Mouse (Mus musculus) embryonic facial prominence, embryonic 15.5 days (tissue): ENCODE results near the gene Alx3. TPM values are rescaled to one million over a fixed set of nuclear protein-coding genes. Genes with fewer than 3 reads are reported as not detected.

ENCODE experiments used
- ATAC-seq: fragments of 200-750 bp; cut with Nextera tagmentation; 2 replicates; pipeline ENCODE4 v1.8.0; 2017; ENCODE audit warnings: low read depth, moderate TSS enrichment; ENCODE audit not compliant: insufficient number of reproducible peaks, low FRiP score, low TSS enrichment
- H3K27ac ChIP-seq: fragments of 300-500 bp; sonication (generic); replicated peaks from 2 replicates; pipeline ENCODE4 v1.5.1; 2015; ENCODE audit warnings: mild to moderate bottlenecking, inconsistent platforms
- H3K27me3 ChIP-seq: fragments of 300-500 bp; sonication (generic); 2 replicates; pipeline ENCODE4 v1.6.1; 2015; ENCODE audit warnings: inconsistent platforms
- H3K36me3 ChIP-seq: fragments of 300-500 bp; sonication (generic); 2 replicates; pipeline ENCODE4 v1.6.1; 2015; ENCODE audit warnings: mild to moderate bottlenecking, inconsistent platforms
- H3K4me1 ChIP-seq: fragments of 300-500 bp; sonication (generic); 2 replicates; pipeline ENCODE4 v1.6.1; 2015; ENCODE audit warnings: inconsistent platforms
- H3K4me2 ChIP-seq: fragments of 300-500 bp; sonication (generic); replicated peaks from 2 replicates; pipeline ENCODE4 v1.6.1; 2015; ENCODE audit warnings: mild to moderate bottlenecking, inconsistent platforms
- H3K4me3 ChIP-seq: fragments of 300-500 bp; sonication (generic); replicated peaks from 2 replicates; pipeline ENCODE4 v1.5.1; 2015; ENCODE audit warnings: mild to moderate bottlenecking, inconsistent platforms
- H3K9ac ChIP-seq: fragments of 300-500 bp; sonication (generic); 2 replicates; pipeline ENCODE4 v1.6.1; 2015; ENCODE audit warnings: inconsistent platforms
- H3K9me3 ChIP-seq: fragments of 300-500 bp; sonication (generic); replicated peaks from 2 replicates; pipeline ENCODE4 v1.6.1; 2016; ENCODE audit warnings: inconsistent platforms
- WGBS: fragments of 180-500 bp; shearing (Covaris S2); methylation state at CpG from one replicate; pipeline ENCODE4 v1.1.7; 2015; 5-methylcytosine and 5-hydroxymethylcytosine counted together
- polyA plus RNA-seq: library from polyadenylated mRNA; unstranded; fragments of >200 nt; fragmentation: Nextera tagmentation; extraction: Ambion mirVana; gene quantifications from 2 replicates; pipeline ENCODE4 v1.2.1, GENCODE M21; 2015

Alx3 gene
- polyA plus RNA-seq, 1 experiment from 2014 or later = 20.1 TPM

GRCm38 (mm10) chr3:107626751-107627150 lies 31.9 kb downstream of the Alx3 start:
- ATAC-seq = no peak
- H3K36me3 ChIP-seq = peaks cover 63% of the 10 kb centered on the region
- H3K9ac ChIP-seq = no peak overlapping the region
- no peak overlapping the region for H3K27ac ChIP-seq
- H3K4me2 ChIP-seq = no peak overlapping the region
- no peak overlapping the region for H3K4me3 ChIP-seq
- no peaks in the 10 kb centered on the region for H3K9me3 ChIP-seq
- H3K27me3 ChIP-seq = no peaks in the 10 kb centered on the region
- WGBS = 96% methylated on average over 8 of the region's 8 CpGs
- peaks cover 7% of the 10 kb centered on the region for H3K4me1 ChIP-seq

- H3K4me3 ChIP-seq = no peak overlapping the region
- ATAC-seq = no peak
- no peak overlapping the region for H3K4me2 ChIP-seq
- H3K36me3 ChIP-seq = peaks cover 54% of the 10 kb centered on the region
- H3K27me3 ChIP-seq = no peaks in the 10 kb centered on the region
- no peaks in the 10 kb centered on the region for H3K9me3 ChIP-seq
- no peak overlapping the region for H3K9ac ChIP-seq
- H3K4me1 ChIP-seq = peaks cover 7% of the 10 kb centered on the region
- WGBS = 89% methylated on average over 7 of the region's 7 CpGs
- H3K27ac ChIP-seq = no peak overlapping the region
Measured at GRCm38 (mm10) chr3:107627641-107628040, 32.8 kb downstream of the Alx3 start.

GRCm38 (mm10) chr3:107628551-107628950 lies 33.7 kb downstream of the Alx3 start:
- Histone ChIP-seq H3K36me3 (peaks cover 45% of the 10 kb centered on the region), H3K9ac (no peak overlapping the region), H3K9me3 (no peaks in the 10 kb centered on the region), H3K4me3 (no peak overlapping the region), H3K27ac (no peak overlapping the region), H3K4me2 (no peak overlapping the region), H3K4me1 (peaks cover 7% of the 10 kb centered on the region), H3K27me3 (no peaks in the 10 kb centered on the region)
- 85% methylated on average over 2 of the region's 2 CpGs for WGBS
- ATAC-seq = no peak

GRCm38 (mm10) chr3:107629411-107629810 lies 34.6 kb downstream of the Alx3 start:
- no peaks in the 10 kb centered on the region for H3K9me3 ChIP-seq
- WGBS = 88% methylated on average over 4 of the region's 4 CpGs
- H3K4me1 ChIP-seq = peaks cover 7% of the 10 kb centered on the region
- peaks cover 36% of the 10 kb centered on the region for H3K36me3 ChIP-seq
- no peaks in the 10 kb centered on the region for H3K27me3 ChIP-seq
- H3K4me3 ChIP-seq = no peak overlapping the region
- H3K4me2 ChIP-seq = no peak overlapping the region
- H3K9ac ChIP-seq = no peak overlapping the region
- H3K27ac ChIP-seq = no peak overlapping the region
- ATAC-seq = no peak

- no peaks in the 10 kb centered on the region for H3K9me3 ChIP-seq
- peaks cover 7% of the 10 kb centered on the region for H3K4me1 ChIP-seq
- H3K9ac ChIP-seq = peak within 1 kb of the TSS; percentile 94
- peak within 1 kb of the TSS; percentile 83 for H3K4me2 ChIP-seq
- peak within 1 kb of the TSS; percentile 95 for H3K27ac ChIP-seq
- H3K4me3 ChIP-seq = peak within 1 kb of the TSS; percentile 99
- peak; percentile 80 for ATAC-seq
- under 1% methylated on average over 48 of the region's 48 CpGs for WGBS
- no peaks in the 10 kb centered on the region for H3K27me3 ChIP-seq
- peaks cover 22% of the 10 kb centered on the region for H3K36me3 ChIP-seq
Measured at GRCm38 (mm10) chr3:107630682-107631522, 36.1 kb downstream of the Alx3 start, which contains the start of gene Gm10961. Gm10961 (plus strand) TSS chr3:107631322.

GRCm38 (mm10) chr3:107631523-107631958 lies 36.7 kb downstream of the Alx3 start, which contains the start of gene Strip1:
Strip1 (minus strand) TSS chr3:107631694.
- Histone ChIP-seq H3K36me3 (peaks cover 15% of the 10 kb centered on the region; the same call in 1 of the 2 replicates), H3K9ac (peak within 1 kb of the TSS; percentile 94), H3K27me3 (no peaks in the 10 kb centered on the region), H3K4me1 (peaks cover 7% of the 10 kb centered on the region), H3K4me3 (peak within 1 kb of the TSS; percentile 99), H3K9me3 (no peaks in the 10 kb centered on the region), H3K4me2 (peak within 1 kb of the TSS; percentile 83), H3K27ac (peak within 1 kb of the TSS; percentile 95)
- WGBS = under 1% methylated on average over 35 of the region's 35 CpGs
- peak; percentile 96 for ATAC-seq

- H3K4me2 ChIP-seq = no peak overlapping the region
- ATAC-seq = no peak
- 92% methylated on average over 4 of the region's 4 CpGs for WGBS
Measured at GRCm38 (mm10) chr3:107632786-107633185, 38.0 kb downstream of the Alx3 start.

GRCm38 (mm10) chr3:107633906-107634305 lies 39.1 kb downstream of the Alx3 start:
- Histone ChIP-seq H3K9ac (no peak overlapping the region), H3K4me3 (no peak overlapping the region), H3K4me1 (peaks cover 7% of the 10 kb centered on the region), H3K27ac (no peak overlapping the region), H3K4me2 (no peak overlapping the region), H3K36me3 (0 out of 2 replicates have a peak, but pooled peaks cover 4% of the 10 kb centered on the region), H3K27me3 (no peaks in the 10 kb centered on the region), H3K9me3 (no peaks in the 10 kb centered on the region)
- WGBS = 89% methylated on average over 9 of the region's 9 CpGs
- no peak for ATAC-seq

More at GRCm38 (mm10) chr3:107632786-107633185, 38.0 kb downstream of the Alx3 start:
- Histone ChIP-seq H3K27ac (no peak overlapping the region), H3K27me3 (no peaks in the 10 kb centered on the region), H3K4me1 (peaks cover 7% of the 10 kb centered on the region), H3K4me3 (no peak overlapping the region), H3K9ac (no peak overlapping the region), H3K36me3 (0 out of 2 replicates have a peak, but pooled peaks cover 4% of the 10 kb centered on the region), H3K9me3 (no peaks in the 10 kb centered on the region)

- no peaks in the 10 kb centered on the region for H3K4me1 ChIP-seq
- ATAC-seq = no peak
- H3K4me2 ChIP-seq = no peak overlapping the region
- no peaks in the 10 kb centered on the region for H3K27me3 ChIP-seq
- H3K27ac ChIP-seq = no peak overlapping the region
- WGBS = 51% methylated on average over 8 of the region's 8 CpGs
- no peaks in the 10 kb centered on the region for H3K9me3 ChIP-seq
- H3K4me3 ChIP-seq = no peak overlapping the region
- no peak overlapping the region for H3K9ac ChIP-seq
- H3K36me3 ChIP-seq = no peaks in the 10 kb centered on the region
Measured at GRCm38 (mm10) chr3:107635836-107636235, 41.0 kb downstream of the Alx3 start.

GRCm38 (mm10) chr3:107636236-107636635 lies 41.4 kb downstream of the Alx3 start:
- H3K4me2 ChIP-seq = no peak overlapping the region
- no peak overlapping the region for H3K9ac ChIP-seq
- H3K4me1 ChIP-seq = no peaks in the 10 kb centered on the region
- no peaks in the 10 kb centered on the region for H3K9me3 ChIP-seq
- no peaks in the 10 kb centered on the region for H3K36me3 ChIP-seq
- H3K4me3 ChIP-seq = no peak overlapping the region
- H3K27ac ChIP-seq = no peak overlapping the region
- 63% methylated on average over 3 of the region's 3 CpGs for WGBS
- ATAC-seq = no peak
- H3K27me3 ChIP-seq = no peaks in the 10 kb centered on the region

- H3K9me3 ChIP-seq = no peaks in the 10 kb centered on the region
- WGBS = 70% methylated on average over 5 of the region's 5 CpGs
- H3K4me2 ChIP-seq = no peak overlapping the region
- no peak overlapping the region for H3K27ac ChIP-seq
- H3K27me3 ChIP-seq = no peaks in the 10 kb centered on the region
- no peak overlapping the region for H3K9ac ChIP-seq
- H3K4me1 ChIP-seq = no peaks in the 10 kb centered on the region
- H3K36me3 ChIP-seq = no peaks in the 10 kb centered on the region
- H3K4me3 ChIP-seq = no peak overlapping the region
- no peak for ATAC-seq
Measured at GRCm38 (mm10) chr3:107637606-107638172, 42.9 kb downstream of the Alx3 start.
